Mouse (Mus musculus) ovary, postnatal 36 days (tissue): ENCODE data around the gene Pacsin2.
"Not testable (repeated sequence)": the region's sequence is repeated elsewhere in the genome, so short reads cannot be mapped to it uniquely, and the experiment has no call there.

Experiments used
- DNase-seq: peaks from one replicate; pipeline ENCODE4 v3.0.0; 2022; ENCODE audit warnings: low spot score, mixed read lengths

Gene Pacsin2

DNA sequence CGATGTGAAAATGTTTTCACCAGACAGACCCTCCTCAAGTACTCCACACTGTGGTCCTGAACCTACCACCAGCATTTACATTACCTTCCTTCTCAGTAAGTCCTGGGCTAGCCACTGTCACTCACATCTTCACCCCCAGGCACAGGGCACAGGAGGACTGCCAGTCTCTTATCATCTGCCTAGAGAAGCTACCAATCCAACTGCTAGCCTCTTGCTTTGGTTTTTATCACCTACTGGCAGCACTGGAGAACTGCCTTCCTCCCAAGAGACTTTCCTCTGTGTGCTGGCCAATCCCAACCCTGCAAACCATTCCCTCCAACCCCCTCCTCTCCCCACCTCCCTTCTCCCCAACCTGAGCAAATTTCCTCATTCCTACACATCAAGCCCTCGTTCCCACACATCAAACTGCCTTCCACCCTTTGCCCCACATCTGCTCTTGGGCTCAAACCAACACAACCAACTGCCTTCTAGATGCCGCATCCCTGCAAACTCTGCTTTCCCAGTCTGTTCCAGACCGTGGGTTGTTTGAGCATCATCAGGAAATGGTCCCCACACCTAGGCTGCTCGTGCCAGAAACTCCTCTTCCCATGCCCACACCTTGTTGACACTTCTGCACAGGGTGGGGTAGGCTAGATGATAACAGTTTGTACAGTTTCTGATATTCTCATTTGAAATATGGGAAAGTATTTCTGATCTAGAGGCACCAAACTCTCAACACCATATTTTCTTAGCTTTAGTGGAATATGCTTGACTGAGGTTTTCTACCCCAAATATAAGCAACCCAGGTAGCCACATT, 40.6 kb downstream of the Pacsin2 start:
- DNase-seq = no peak

DNA sequence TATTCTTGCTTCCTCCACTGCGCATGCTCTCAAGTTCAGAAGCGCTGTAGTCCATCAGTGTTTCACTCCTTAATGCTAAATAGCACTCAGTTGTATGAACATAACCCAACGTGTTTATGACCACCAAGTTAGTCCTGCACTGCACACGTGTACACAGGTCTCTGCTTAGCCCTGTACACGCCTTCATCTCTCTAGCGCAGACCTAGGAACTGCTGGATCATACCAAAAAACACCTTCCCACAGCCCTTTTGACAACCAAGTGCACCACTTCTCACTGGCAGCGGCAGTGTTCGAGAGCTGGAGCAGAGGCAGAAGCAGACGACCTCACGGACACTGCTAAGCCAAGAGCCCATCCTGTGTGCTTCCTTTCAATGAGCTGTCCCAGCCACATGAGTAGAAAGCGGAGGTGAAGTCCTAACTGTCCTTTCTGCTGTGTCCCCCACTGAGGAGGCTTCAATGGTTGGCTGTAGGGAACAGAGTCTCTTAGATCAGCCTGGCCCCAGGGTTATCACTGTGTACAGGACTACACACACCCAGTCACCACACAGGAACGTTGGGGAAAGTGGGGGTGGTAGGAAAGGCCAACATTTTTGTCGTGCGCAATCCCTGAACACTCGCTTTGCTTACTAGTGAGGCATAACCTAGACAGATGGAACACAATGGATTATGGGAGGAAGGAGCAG, 42.0 kb downstream of the Pacsin2 start:
- DNase-seq = no peak

DNA sequence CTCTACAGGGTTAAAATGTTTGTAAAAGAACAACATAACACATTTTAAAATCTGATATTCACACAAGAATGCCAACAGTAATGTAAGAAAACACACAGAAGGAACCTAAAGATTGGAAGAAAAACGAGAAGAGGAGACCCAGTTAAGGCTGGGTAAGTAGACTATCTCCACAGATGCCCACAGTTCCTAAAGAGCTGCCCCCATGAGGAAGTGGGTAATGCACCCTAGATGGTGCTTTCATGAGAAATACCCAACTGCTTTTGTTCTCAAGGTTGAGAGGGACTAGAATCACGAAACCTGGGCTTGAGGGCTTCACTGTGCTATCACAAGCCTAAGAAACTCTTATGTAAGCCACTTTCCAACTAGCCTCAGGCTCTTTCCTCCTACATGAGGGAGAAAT, 44.8 kb downstream of the Pacsin2 start:
- DNase-seq = no peak

DNA sequence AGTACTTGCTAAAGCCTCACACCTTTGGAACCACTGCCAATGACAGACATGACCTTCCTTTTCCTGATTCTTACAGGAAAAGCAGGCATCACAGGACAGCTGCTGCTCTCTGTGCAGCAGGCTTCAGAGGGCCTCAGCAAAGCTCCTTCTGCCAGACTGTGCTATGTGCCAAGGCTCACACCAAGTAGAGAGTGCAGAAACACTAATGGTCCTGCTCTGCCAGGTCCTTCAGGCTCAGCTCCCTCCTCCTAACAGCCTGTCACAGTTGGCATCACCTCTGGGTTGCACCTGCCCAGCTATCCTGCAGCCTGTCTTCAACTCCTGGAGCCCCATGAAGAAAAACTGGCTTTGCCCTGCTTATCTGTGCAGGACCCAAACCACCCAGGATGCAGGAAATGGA, 45.7 kb downstream of the Pacsin2 start:
- no peak for DNase-seq

DNA sequence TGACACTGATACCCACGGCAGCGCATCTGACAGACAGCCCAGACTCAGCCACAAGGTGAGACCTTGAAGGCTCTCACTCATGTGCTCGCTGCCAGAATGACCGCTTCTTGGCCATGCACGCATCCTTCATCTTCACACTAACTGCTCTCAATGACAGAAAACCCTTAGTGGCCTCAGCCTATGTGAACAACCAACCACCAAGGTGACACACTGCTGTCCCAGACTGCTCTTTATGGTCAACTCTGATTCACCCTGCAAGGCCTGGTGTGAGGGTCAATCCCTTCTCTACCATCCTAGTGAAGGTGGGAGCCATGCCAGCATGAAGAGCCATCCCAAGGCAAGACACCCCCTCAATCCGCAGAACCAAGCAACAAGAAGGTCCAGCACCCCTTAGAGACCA, 46.5 kb downstream of the Pacsin2 start:
- no peak for DNase-seq

DNA sequence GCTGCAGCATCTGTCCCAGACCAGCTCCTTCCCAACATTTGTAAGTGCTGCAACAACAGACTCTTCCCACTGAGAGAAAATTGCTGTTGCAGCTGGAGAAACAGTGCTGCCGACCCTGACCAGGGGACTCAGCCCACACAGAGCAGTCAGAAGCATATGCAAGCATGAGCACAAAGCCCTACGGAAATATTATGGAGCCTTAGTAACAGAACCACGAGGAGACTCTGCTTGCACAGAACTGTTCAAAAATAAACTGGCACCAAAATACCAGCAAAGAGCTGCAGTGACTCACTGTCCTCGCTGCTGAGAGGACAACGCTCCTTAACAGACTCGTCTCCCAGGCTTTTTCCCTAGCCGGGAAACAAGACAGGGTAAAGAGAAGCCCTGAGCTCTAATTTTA, 47.0 kb downstream of the Pacsin2 start:
- no peak for DNase-seq

DNA sequence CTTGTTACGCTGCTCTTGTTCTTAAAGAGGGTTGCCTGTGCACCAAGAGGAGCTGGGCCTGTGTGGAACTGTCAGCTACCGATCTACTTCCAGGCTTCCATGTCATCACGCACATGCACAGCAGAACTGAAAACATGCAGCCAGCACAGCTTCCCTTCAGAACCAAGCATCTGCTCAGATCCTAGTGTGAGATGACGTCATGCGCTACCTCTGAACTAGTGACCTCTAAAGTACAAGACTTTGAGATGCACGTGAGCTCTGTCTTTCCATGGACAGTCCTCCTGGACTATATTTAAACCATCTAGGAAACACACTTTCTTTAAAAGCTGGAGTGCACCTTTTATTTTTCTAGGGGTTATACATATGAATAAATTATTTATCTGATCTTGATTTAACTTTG, 49.0 kb downstream of the Pacsin2 start:
- no peak for DNase-seq

DNA sequence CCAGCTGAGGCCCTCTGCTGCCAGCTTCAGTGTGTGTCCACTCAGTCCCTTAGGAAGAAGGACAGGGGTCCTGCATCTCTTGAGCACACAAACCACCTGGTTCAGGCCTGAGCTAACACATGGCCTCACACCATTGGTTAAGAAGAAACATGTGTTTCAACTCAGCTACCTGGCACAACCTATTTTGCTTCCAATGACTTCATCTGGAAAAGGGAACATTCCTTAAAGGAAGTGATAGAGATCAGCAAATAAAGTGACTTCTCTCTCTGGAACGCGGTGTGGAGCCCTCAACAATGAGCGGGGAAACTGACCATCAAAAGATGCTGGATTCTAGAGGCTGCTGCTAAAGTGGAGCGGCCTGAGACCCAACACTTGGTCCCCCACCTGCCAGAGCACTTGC, 52.8 kb downstream of the Pacsin2 start:
- no peak for DNase-seq

DNA sequence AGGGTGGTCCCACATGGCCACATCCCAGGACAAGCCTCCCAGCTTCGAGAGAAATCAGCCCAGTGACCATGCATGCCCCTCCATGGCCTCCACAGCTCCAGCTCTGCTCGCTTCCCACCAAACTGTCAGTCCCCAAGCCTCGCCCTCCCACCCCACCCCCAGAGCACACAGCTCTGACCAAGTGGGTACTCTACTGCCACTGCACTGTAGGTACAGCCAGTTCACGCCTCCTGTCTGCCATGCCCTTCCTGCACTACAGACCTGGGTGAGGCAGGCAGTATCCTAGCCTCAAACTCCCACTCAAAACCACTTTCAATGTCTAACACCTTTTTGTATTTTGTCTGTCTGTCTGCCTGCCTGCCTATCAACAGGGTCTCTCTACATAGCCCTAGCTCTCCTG, 53.7 kb downstream of the Pacsin2 start:
- no peak for DNase-seq

DNA sequence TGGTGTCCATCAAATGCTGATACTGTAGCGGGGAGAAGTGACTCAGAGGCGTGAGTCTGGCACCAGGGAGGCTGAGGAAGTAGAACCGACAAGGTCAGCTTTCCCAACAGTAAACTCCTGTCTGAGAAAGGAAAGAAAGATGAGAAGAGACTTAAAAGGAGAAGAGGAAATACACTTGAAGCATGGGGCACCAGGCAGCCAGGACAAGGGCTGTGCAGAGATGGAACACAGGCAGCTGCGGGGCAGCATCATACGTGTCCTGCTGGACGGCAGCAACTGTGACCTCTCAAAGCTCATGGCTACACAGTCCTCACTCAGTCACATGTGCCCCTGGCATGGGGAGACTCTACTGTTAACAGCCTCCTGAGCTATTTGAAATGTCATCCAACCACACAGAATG, 54.1 kb downstream of the Pacsin2 start:
- no peak for DNase-seq

DNA sequence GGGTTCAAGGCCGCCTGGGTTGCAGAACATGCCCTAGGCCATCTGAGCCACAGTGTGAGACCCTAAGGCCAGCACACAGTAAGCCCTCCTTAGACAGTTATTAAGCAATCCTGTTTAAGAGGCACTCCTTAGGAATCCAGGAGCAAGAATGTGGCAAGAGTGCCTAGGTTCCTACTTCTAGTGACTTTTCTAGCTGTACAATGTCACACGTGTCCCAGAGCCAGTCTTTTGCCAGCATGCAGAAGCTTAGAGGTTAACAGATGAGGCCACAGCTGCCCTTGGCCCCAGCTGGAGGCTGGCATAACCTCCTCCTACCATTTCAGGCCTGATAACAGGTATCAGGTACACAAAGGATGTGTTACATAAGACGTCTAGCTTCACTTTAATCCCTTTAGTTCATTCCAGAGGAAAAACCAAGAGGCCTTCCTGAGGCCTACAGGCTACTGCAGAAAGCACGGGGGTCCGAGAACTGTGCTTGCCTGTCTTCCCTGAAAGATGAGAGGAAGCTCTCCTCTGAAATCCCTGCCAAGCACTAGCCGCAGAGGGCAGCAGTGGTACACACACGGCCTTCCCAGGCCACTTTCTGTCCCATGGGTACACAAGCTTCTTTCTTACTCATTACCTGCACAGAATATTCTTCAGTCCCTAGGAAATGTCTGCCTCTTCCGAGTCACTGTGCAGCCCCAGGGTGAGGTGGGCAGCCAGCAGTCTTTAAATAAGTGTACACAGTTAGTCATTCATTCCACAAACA, 55.5 kb downstream of the Pacsin2 start:
- no peak for DNase-seq

DNA sequence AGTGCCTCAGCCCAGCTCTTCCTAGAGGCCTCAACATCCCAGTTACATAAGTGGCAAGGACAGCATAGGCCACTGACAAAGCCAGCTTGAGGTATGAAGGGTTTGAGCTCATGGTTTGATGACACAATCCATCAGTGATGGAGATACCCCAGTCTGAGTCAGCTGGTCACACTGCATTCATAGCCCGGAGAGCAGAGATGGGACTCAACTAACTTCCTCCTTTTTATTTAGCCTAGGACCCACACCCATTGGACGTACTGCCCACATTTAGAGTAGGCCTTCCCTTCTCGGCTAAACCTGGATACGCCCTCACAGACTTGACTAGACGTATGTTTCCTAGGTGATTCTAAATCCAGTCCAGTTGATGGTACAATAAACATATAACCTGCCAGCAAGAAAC, 56.2 kb downstream of the Pacsin2 start:
- no peak for DNase-seq

DNA sequence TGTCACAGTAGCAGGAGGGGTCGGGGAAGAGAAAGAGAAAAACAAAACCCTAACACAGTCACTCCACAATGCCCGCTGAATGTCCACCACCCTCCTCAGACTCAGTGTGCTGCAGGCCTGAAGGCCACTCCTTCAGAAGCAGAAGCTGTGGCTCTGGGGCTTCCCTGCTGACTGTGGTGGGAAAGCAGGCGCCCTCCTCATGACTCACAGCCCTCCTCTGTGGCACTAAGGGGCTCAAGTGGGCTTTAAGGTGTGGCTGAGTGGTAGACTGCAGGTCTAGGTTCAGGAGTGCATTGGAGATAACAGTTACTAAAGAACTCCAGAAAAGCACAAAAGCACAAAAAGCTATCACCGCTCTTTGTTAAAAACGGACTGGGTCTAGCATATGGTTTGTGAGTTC, 56.9 kb downstream of the Pacsin2 start:
- no peak for DNase-seq

DNA sequence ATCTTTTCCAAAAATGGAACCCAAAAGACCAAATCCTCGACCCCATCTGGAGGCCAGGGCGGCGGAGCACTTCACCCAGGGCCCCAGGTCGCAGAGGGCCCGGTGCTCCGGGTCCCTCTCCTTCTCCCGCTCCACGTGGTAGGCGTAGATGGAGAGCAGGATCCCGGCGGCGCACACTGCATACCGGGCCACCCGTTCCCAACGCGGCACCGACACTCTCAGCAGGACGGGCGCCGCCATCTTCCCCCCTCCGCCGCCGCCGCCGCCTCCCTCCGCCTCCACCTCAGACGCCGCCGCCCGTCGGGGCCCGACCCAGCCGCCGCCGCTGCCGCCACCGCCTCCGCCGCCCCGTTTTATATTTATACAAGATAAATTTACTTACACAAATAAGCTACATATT, 58.5 kb downstream of the Pacsin2 start:
- not testable (repeated sequence) for DNase-seq

DNA sequence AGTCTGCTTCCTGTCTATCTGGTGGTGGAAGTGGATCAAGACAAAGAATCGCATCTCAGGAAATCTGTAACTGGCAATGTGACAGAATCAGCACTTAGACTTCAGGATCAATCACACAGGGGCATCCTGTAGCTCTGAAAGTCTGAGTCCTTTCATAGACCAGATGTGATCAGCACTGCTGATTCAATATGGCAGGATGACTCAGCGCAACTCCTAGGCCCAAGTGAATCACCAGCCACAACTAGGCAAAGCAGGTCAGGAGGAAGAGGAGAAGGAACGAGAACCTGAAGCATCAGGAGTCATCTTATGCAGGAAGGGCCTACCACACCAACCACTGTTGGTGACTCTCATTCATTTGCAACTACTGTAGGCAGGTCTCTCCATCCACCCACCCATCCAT, 60.4 kb downstream of the Pacsin2 start:
- DNase-seq = no peak

DNA sequence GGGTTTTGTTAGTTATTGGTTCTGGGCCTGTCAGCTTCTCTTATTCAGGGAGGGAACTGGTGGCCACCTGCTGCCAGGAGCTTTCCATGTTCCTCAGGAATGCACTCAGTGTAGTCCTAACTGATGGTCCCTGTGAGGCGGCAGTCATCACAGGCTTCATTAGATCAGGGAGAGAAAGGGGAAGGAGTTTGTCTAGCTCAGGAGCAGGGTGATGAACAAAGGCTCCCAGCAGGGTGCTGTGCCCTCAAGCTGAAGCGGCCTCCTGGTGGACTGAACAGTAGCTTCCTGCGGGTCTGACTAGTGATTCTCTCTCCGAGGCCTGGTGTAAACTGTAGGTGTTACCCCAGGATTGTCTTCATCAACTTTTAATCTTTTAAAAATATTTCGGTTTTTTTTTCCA, 61.4 kb downstream of the Pacsin2 start:
- no peak for DNase-seq

DNA sequence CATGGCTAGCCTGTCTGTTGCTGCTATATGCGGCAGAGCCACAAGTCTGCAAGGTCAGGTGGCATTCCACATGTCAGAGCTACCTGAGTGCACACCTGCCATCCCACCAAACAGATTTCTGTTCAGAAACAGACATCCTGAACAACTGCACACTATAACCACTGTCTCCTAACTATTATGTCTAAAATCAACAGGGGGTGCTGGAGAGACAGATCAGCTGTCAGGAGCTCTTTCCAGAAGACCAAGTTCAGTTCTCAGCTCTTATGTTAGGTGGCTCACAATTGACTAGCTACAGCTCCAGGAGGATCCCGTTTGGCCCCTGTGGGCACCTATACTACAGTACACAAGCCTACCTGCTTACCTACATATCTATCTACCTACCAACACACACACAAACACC, 71.7 kb downstream of the Pacsin2 start:
- DNase-seq = no peak

DNA sequence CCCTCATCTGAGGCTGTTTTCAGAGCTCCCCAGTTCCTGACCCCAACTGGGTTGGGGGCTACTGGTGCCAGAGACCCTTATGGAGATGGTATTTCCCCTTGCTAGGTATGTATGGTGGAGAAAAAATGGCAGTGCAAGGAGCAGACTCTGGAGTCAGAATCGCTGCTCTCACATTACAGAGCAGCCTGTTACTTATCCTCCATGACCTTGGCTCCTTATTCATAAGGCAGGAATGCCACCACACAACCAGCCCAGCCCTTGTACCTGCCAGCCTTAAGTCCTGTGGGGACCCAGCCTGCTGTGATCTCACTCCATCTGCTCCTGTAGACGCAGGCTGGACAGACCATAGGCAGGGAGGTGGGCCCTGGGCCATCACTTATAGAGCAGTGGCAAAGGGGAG, 76.5 kb downstream of the Pacsin2 start:
- DNase-seq = no peak

DNA sequence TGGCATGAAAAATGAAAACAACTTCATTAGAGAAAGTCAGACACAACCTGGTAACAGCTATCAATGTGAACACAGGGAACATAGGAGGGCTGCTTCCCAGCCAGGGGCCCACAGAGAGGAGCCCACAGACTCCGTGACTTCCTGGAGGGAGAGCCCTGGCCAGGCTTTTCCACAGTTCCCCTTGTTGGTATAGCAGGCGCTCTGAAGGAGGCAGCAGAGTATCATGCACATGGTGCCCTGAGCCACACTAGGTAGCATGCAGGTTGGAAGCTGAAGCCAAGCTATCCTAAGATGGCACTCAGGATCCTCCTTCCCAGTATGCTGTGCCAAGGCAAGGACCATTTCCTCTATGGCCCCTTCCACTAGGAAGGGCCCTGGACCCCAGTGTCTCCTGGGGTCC, 80.8 kb downstream of the Pacsin2 start:
- DNase-seq = no peak

DNA sequence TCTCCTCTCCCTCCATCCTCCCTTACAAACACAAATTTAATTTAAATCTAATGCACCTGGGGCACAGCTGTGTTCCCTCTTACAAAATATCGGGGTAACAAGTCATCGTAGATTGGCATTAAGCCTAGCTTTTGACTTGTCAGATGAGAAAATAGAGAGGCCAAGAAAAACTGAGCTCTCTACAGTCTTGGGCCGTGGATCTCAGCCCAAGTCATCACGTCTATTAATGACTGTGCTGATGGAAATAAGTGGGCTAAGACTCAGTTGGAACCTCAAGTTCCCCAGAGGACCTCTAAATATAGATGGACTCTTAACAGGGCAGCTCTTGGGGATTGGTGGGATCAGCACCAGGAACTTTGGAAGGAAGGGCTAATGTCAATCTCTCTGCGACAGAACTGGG, 81.3 kb downstream of the Pacsin2 start:
- DNase-seq = no peak

DNA sequence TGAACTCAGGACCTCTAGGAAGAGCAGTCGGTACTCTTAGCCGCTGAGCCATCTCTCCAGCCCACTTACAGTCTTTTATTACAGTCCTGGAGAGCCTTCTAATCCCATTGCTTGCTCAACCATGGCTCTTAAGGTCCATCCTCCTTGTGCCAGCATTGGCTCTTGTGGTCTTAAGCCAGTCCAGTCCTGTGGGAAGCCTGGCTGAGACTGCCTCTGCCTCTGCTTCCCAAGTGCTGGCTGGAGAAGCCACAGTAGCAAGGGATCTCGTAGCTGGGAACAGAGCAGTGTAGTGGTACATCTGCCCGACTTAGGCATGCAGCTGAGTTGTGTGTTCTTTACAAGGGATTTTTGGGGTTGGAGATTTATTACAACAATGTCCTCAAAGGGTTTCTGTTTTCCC, 81.9 kb downstream of the Pacsin2 start:
- no peak for DNase-seq

DNA sequence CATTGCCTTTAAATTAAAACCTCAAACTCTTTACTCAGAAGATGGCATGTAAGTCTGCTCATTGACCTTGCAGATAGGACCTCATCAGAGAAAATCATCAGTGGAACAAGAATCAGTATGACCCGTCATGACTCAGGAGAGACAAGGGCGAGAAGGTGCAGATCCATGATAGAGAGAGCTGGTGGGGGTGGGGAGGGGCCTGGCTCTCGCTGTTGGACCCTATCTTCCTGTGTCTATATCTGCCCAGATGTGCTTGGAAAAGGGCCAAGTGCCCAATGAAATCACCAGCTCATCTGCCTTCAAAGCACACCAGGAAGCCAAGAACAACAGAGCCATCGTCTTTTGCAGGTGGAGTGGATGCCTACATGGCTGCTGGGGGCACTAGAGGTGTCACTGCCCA, 87.3 kb downstream of the Pacsin2 start:
- no peak for DNase-seq

DNA sequence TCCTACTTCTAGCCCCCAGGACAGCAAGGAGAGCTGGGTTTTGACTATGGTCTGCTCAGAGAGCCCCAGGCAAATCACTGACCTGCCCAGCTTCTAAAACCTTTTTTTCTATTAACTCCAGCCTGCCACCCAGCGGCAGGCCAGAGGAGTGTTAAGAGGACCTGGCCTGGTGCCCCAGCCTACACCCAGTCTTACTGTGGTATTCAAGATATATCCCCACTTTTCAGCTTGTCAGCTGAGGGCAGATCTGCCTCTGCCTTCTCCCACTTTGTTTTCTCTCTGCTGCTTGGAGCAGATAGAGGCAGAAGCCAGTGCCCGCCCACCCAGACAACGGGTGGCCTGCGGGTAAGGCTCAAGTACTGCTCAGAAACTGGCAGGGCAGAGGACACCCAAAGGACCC, 89.3 kb downstream of the Pacsin2 start:
- DNase-seq = peak; percentile 67
